Mouse (Mus musculus): ENCODE data around the gene Zim1. TPM values are rescaled to one million over a fixed set of nuclear protein-coding genes. Genes with fewer than 3 reads are reported as not detected.

The Zim1 gene
- polyA plus RNA-seq, 1 experiment from 2014 or later, result 0.12 TPM

DNA sequence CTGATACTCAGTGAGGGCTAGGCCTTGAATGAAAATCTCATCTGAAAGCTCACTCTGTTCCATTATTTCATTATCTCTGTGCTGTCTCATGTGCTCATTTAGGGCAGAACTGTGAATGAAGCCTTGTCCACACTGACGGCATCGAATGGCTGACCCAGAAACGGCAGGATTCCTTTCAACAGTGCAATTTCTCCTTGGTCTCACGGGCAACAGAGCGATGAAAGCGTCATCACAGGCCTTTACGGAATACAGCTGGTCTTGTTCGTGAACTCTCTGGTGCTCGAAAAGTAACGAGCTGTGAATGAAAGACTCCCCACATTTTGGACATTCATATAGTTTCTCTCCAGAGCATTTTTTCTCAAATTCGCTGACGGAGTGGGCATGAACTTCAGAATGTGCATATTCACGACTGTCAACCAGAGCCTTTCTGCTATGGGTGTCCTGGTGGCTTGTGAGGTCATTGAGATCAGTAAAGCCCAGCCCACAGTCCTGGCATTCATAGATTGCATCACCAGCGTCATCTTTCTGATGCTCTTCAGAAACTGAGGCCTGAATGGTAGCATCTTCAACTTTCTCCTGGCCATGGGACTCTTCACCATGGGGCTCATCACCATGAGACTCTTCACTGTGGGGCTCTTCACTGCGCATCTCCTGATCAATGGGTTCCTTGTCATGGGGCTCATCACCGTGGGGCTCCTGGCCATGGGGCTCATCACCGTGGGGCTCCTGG is 12.4 kb upstream of the Zim1 start:
- no peaks in the 10 kb centered on the region for H3K27me3 ChIP-seq (ENCODE audit: poor library complexity, severe bottlenecking)
- H3K4me3 ChIP-seq, result no peak overlapping the region
- H3K36me3 ChIP-seq (replicated peaks), result peaks cover 88% of the 10 kb centered on the region
- DNase-seq (ENCODE audit: extremely low spot score, low spot score), result no peak
- 93% methylated on average over 17 of the region's 17 CpGs for WGBS
- no peaks in the 10 kb centered on the region for H3K4me1 ChIP-seq
- no peak overlapping the region for H3K27ac ChIP-seq
- peaks cover 11% of the 10 kb centered on the region; the same call in 1 of the 2 replicates for H3K9me3 ChIP-seq

DNA sequence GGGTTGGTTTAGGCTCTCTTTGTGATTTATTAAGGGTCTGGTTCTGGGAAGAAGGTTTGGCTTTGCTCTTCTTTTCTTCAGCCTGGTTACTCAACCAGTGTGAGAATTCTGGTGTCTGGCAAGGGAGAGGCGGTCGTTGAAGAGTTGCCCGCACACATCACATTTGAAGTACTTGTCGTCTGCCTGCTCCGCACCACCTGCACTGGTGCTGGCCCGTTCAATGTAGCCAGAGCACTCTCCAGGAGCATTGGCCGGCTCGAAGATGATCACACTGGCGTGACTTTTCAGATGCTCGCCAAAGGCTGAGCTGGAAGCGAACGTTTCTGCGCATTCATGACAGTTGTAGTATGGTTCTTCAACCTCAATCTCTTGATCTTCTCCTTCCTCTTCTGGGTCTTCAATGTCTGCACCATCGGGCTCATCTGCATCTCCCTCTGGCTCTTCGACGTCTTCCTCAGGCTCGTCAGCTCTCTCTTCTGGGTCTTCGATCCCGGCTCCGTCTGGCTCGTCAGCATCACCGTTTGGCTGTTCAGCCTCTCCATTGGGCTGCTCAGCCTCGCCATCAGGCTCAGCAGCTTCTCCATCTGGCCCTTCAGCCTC is 11.3 kb upstream of the Zim1 start:
- DNase-seq (ENCODE audit: extremely low spot score, low spot score), result no peak

DNA sequence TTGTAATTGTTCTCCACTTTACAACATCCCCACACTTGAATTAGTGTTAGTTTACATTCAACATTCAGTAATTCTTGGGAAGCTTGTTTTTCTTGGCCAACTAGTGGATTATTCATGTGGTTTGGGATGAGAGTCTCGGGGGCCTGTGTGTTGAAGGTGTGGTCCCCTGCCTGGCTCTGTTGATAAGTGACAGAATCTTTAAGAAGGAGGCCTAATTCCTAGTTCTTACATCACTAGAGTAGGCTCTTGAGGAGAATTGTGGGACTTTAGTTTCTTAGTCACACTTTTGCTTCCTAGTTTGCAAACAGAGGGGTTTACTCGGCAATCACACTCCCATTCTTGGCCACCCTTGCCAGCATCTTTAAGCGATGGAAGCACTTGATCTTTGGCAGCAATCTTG is 3.0 kb upstream of the Zim1 start:
- no peak overlapping the region for H3K4me3 ChIP-seq
- WGBS, result 85% methylated on average over 3 of the region's 3 CpGs
- H3K36me3 ChIP-seq (replicated peaks), result 0 out of 2 replicates have a peak, but pooled peaks cover 3% of the 10 kb centered on the region
- H3K27me3 ChIP-seq (ENCODE audit: poor library complexity, severe bottlenecking), result no peaks in the 10 kb centered on the region
- H3K27ac ChIP-seq, result no peak overlapping the region
- DNase-seq (ENCODE audit: extremely low spot score, low spot score), result no peak
- peaks cover 5% of the 10 kb centered on the region; the same call in 1 of the 2 replicates for H3K4me1 ChIP-seq
- H3K9me3 ChIP-seq, result no peaks in the 10 kb centered on the region

More for the DNA sequence above, 11.3 kb upstream of the Zim1 start:
- Histone ChIP-seq H3K36me3 (replicated peaks) (peaks cover 77% of the 10 kb centered on the region), H3K27ac (no peak overlapping the region), H3K4me3 (no peak overlapping the region), H3K9me3 (peaks cover 11% of the 10 kb centered on the region; the same call in 1 of the 2 replicates), H3K27me3 (ENCODE audit: poor library complexity, severe bottlenecking) (no peaks in the 10 kb centered on the region), H3K4me1 (no peaks in the 10 kb centered on the region)
- WGBS, result 94% methylated on average over 23 of the region's 23 CpGs

GRCm38 (mm10) chr7:6685511-6685910 is 10.7 kb downstream of the Zim1 start:
- H3K27ac ChIP-seq, result no peak overlapping the region
- 95% methylated on average over 6 of the region's 6 CpGs for WGBS
- no peaks in the 10 kb centered on the region for H3K27me3 ChIP-seq (ENCODE audit: poor library complexity, severe bottlenecking)
- DNase-seq (ENCODE audit: extremely low spot score, low spot score), result no peak
- H3K9me3 ChIP-seq, result no peaks in the 10 kb centered on the region
- no peaks in the 10 kb centered on the region for H3K4me1 ChIP-seq
- H3K36me3 ChIP-seq (replicated peaks), result no peaks in the 10 kb centered on the region
- no peak overlapping the region for H3K4me3 ChIP-seq

- no peak overlapping the region for H3K4me3 ChIP-seq
- no peaks in the 10 kb centered on the region for H3K27me3 ChIP-seq (ENCODE audit: poor library complexity, severe bottlenecking)
- H3K9me3 ChIP-seq, result 0 out of 2 replicates have a peak, but pooled peaks cover 3% of the 10 kb centered on the region
- 88% methylated on average over 3 of the region's 3 CpGs for WGBS
- DNase-seq (ENCODE audit: extremely low spot score, low spot score), result no peak
- no peaks in the 10 kb centered on the region for H3K36me3 ChIP-seq (replicated peaks)
- no peak overlapping the region for H3K27ac ChIP-seq
- H3K4me1 ChIP-seq, result no peaks in the 10 kb centered on the region
Measured at GRCm38 (mm10) chr7:6666726-6667125, 29.5 kb downstream of the Zim1 start.

DNA sequence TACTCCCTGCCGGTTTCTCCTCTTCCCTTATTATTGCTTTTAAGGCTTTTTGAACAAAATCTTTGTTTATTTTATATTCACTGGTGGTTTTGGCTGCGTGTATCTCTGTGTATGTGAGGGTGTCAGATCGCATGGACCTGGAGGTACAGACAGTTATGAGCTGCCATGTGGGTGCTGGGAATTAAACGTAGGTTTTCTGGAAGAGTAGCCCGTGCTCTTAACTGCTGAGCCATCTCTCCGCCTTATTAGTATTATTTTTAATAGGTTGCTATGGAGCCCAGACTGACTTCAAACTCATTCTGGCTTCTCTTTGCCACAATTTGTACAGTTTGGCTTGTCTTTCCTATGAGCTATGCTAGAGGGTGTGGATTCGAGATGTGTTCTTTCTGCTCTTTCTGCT is 32.8 kb downstream of the Zim1 start:
- Histone ChIP-seq H3K27me3 (ENCODE audit: poor library complexity, severe bottlenecking) (no peaks in the 10 kb centered on the region), H3K4me3 (no peak overlapping the region), H3K27ac (no peak overlapping the region), H3K4me1 (no peaks in the 10 kb centered on the region), H3K36me3 (replicated peaks) (no peaks in the 10 kb centered on the region), H3K9me3 (0 out of 2 replicates have a peak, but pooled peaks cover 3% of the 10 kb centered on the region)
- 86% methylated on average over 7 of the region's 7 CpGs for WGBS
- DNase-seq (ENCODE audit: extremely low spot score, low spot score), result no peak

GRCm38 (mm10) chr7:6659605-6660004 is 36.6 kb downstream of the Zim1 start:
- Histone ChIP-seq H3K4me3 (no peak overlapping the region), H3K27ac (no peak overlapping the region), H3K36me3 (replicated peaks) (no peaks in the 10 kb centered on the region), H3K27me3 (ENCODE audit: poor library complexity, severe bottlenecking) (no peaks in the 10 kb centered on the region), H3K4me1 (no peaks in the 10 kb centered on the region), H3K9me3 (peaks cover 6% of the 10 kb centered on the region; the same call in 1 of the 2 replicates)
- no peak for DNase-seq (ENCODE audit: extremely low spot score, low spot score)
- 28% methylated on average over 2 of the region's 2 CpGs for WGBS

GRCm38 (mm10) chr7:6658606-6659005 is 37.6 kb downstream of the Zim1 start:
- H3K36me3 ChIP-seq (replicated peaks), result no peaks in the 10 kb centered on the region
- no peaks in the 10 kb centered on the region for H3K27me3 ChIP-seq (ENCODE audit: poor library complexity, severe bottlenecking)
- no peak overlapping the region for H3K4me3 ChIP-seq
- 90% methylated on average over 7 of the region's 7 CpGs for WGBS
- H3K27ac ChIP-seq, result no peak overlapping the region
- H3K9me3 ChIP-seq, result peaks cover 7% of the 10 kb centered on the region; the same call in 1 of the 2 replicates
- H3K4me1 ChIP-seq, result no peaks in the 10 kb centered on the region
- no peak for DNase-seq (ENCODE audit: extremely low spot score, low spot score)

DNA sequence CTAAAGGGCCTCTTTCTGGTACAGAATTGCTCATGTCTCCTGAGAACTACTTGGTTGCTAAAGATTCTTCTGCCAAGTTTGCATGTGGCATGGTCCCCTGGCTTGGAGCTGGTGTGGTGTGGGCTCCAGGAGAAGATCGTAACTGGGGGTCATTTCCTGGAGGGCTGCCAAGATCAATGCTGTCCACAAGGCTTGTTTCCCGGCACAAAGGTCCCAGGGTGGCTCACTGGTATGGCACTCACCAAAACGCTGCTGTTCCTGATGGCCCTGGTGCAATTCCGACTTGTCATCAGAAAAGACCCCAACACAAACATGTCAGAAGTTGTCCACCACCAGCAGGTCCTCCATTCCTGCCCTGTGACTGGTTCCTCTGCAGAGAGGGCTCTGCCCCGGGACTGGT is 44.1 kb downstream of the Zim1 start:
- no peaks in the 10 kb centered on the region for H3K4me1 ChIP-seq
- WGBS, result 85% methylated on average over 5 of the region's 5 CpGs
- no peak overlapping the region for H3K27ac ChIP-seq
- H3K4me3 ChIP-seq, result no peak overlapping the region
- no peaks in the 10 kb centered on the region for H3K27me3 ChIP-seq (ENCODE audit: poor library complexity, severe bottlenecking)
- H3K9me3 ChIP-seq, result peaks cover 4% of the 10 kb centered on the region; the same call in 1 of the 2 replicates
- DNase-seq (ENCODE audit: extremely low spot score, low spot score), result no peak
- no peaks in the 10 kb centered on the region for H3K36me3 ChIP-seq (replicated peaks)

DNA sequence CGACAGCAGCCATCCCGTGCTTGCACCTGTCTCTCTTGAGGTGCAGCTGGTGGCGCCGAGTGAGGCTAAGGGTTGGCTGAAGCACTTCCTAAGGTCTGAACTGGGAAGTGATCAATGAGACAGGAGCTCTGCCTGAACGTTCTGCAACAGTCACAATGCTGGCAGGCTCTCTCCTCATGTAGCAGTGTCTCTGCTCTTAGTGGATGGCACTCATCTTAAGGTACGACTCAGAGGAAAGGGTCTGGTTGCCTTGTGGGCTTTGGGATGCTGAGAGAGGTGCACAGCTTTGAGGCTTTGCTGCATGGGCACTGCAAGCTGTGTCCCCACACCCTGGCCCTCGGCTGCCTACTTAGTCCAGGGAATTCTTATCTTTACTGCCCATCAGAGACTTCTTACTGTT is 45.0 kb downstream of the Zim1 start:
- H3K9me3 ChIP-seq, result peaks cover 4% of the 10 kb centered on the region; the same call in 1 of the 2 replicates
- H3K27me3 ChIP-seq (ENCODE audit: poor library complexity, severe bottlenecking), result no peaks in the 10 kb centered on the region
- H3K36me3 ChIP-seq (replicated peaks), result no peaks in the 10 kb centered on the region
- no peak overlapping the region for H3K4me3 ChIP-seq
- DNase-seq (ENCODE audit: extremely low spot score, low spot score), result no peak
- H3K4me1 ChIP-seq, result no peaks in the 10 kb centered on the region
- H3K27ac ChIP-seq, result no peak overlapping the region
- WGBS, result 82% methylated on average over 7 of the region's 7 CpGs

DNA sequence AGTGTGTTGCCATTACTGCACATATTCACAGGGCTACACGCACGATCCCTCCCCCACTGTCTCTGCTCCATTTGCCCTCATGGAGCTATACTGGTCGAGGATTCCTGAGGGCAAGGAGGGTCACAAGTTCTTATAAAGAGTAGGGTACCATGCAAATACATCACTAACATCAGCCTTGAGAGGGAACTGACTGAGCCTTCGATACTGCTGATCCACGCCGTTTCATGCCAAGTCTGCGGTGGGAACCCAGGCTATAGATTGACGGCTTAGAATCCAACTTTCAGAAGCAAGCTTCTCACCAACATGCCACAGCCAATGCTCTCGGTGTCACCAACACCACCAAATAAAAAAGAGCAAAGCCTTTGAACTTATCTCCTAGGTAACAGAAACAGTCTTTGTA is 45.7 kb downstream of the Zim1 start:
- H3K9me3 ChIP-seq, result peaks cover 4% of the 10 kb centered on the region; the same call in 1 of the 2 replicates
- no peaks in the 10 kb centered on the region for H3K36me3 ChIP-seq (replicated peaks)
- H3K27me3 ChIP-seq (ENCODE audit: poor library complexity, severe bottlenecking), result no peaks in the 10 kb centered on the region
- H3K27ac ChIP-seq, result no peak overlapping the region
- WGBS, result 91% methylated on average over 9 of the region's 9 CpGs
- no peak overlapping the region for H3K4me3 ChIP-seq
- H3K4me1 ChIP-seq, result no peaks in the 10 kb centered on the region
- no peak for DNase-seq (ENCODE audit: extremely low spot score, low spot score)

- peaks cover 12% of the 10 kb centered on the region for H3K9me3 ChIP-seq
- no peak overlapping the region for H3K27ac ChIP-seq
- H3K27me3 ChIP-seq (ENCODE audit: poor library complexity, severe bottlenecking), result no peaks in the 10 kb centered on the region
- no peak overlapping the region for H3K4me3 ChIP-seq
- DNase-seq (ENCODE audit: extremely low spot score, low spot score), result no peak
- 86% methylated on average over 3 of the region's 3 CpGs for WGBS
- no peaks in the 10 kb centered on the region for H3K36me3 ChIP-seq (replicated peaks)
- no peaks in the 10 kb centered on the region for H3K4me1 ChIP-seq
Measured at GRCm38 (mm10) chr7:6645821-6646220, 50.4 kb downstream of the Zim1 start.

GRCm38 (mm10) chr7:6638076-6638475 is 58.2 kb downstream of the Zim1 start:
- no peak for DNase-seq (ENCODE audit: extremely low spot score, low spot score)
- Histone ChIP-seq H3K4me1 (no peaks in the 10 kb centered on the region), H3K4me3 (no peak overlapping the region), H3K27ac (no peak overlapping the region), H3K9me3 (peaks cover 57% of the 10 kb centered on the region), H3K27me3 (ENCODE audit: poor library complexity, severe bottlenecking) (no peaks in the 10 kb centered on the region), H3K36me3 (replicated peaks) (no peaks in the 10 kb centered on the region)
- 90% methylated on average over 4 of the region's 4 CpGs for WGBS
